Mouse (Mus musculus) heart, postnatal 0 days (tissue): Measurements from ENCODE around the gene Asb16.

Experiments used
- CTCF ChIP-seq: IDR thresholded peaks from 2 replicates; pipeline ENCODE4 v1.5.1; 2016; ENCODE audit warnings: antibody characterized with exemption, control low read depth, low read depth
- EP300 ChIP-seq: IDR thresholded peaks from 2 replicates; pipeline ENCODE4 v1.6.1; 2016; ENCODE audit warnings: antibody characterized with exemption, low read depth

- no peak for TF ChIP-seq CTCF
- TF ChIP-seq EP300, result no peak
Observed at GRCm38 (mm10) chr11:102289511-102290100, 21.1 kb downstream of the Asb16 start.
